Mouse (Mus musculus): Measurements from ENCODE around the gene Tmem209.

The Tmem209 gene

DNA sequence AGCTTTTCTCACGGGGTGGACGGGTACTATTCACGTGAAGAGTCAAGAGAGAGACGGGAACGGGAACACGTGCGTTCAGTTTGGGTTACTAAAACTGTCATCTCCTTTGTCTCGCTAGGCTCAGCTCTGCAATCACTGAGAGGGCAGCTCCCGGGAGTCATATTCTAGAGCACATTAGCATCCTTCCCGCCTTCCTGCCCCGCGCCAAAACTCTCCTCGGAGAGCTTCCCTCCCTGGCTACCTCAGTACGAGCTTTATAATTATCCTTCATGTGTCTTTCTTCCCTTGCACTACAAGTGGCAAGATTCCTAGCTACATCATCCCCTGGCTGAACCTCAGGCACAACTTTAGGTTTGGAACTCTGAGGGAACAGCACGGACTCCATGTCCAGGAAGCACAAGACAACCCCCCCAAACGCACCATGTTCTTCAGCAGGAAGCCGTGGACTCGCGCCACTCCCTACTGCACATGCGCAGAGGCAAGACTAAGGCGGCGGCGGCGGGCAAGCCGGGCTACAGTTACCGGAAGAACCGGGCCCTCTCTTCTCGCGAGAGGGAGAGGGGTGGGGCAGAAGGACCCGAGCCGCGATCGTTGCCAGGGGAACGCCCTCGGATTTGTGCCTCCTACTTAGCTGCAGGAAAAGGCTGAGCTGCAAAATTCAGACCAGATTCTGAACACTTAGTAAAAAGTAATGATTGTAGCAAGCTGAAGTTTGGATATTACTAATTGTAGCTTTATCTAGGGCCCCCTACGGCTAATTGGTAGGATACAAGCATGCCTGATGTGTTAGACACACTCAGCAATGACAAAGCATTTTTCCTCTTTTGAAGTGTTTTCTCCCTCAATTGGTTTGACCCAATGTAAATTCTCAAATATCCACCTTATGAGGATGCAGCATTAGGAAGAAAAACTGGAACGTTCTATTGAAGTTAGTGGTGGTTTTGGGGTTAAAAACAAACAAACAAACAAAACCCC, at the start of gene Tmem209, which contains the start of gene Ssmem1:
Gene Tmem209 (minus strand): TSS at position 519 of the 975 bp plus-strand sequence.
Gene Ssmem1 (plus strand): TSS at position 585 of the 975 bp plus-strand sequence.
- peak; percentile 96 for DNase-seq (ENCODE audit: low read depth, low spot score)

DNA sequence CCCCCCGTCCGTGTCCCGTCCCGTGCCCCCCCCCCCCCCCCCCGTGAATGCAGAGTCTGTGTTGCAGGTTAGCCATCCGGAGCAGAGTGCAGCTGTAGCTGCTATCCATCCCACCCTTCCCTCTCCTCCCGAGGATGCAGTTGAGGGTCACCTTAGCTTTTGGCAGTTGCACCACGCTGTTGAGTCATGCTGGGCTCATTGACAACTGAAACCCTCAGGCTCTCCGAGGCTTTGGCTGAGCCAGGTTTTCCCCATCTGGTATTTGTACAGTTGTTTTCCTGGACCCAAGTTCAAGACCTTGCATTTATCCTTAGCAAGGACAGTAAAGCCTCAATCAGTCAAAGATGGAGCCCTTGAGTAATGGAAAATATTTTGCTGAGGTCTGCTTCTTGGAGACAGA, 46.5 kb upstream of the Tmem209 start:
- DNase-seq (ENCODE audit: low read depth, low spot score) = no peak

DNA sequence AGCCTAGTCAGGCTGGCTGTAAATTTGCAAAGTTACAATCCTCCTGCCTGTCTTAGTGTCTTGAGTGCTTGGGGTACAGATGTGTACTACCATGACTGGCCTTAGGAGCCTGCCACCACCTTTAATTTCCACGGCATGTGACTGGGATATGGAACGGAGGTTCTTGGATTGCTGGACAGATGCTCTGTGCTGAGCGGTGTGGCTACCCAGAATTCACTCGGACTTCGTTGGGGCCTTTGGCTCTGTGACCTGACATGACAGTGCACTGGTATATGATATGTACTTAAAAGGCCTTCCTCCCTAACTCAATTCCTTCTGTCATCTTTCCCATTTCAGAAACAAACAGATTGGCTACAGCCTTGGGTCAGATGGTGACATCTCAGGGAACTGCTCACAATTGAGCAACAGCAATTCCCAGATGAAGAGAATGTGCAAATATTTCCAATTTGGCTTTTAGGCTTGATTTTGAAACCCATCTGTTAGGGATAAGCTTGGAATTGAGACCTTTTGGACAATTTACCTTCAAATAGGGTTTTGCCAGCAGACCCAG, 45.1 kb upstream of the Tmem209 start:
- no peak for DNase-seq (ENCODE audit: low read depth, low spot score)

DNA sequence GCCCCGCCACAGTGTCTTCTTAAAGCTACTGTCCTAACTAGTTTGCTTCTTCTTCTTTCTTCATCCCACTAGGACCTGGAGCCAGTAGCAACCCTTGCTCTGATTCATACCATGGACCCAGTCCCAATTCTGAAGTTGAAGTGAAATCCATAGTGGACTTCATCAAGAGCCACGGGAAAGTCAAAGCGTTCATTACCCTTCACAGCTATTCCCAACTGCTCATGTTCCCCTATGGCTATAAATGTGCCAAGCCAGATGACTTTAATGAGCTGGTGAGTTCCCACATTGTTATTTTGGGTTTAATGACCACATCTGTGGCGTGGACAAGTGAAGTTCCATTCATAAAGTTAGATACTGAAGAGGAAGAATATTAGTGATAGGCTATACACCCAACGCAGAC, 44.5 kb upstream of the Tmem209 start:
- DNase-seq (ENCODE audit: low read depth, low spot score) = no peak

DNA sequence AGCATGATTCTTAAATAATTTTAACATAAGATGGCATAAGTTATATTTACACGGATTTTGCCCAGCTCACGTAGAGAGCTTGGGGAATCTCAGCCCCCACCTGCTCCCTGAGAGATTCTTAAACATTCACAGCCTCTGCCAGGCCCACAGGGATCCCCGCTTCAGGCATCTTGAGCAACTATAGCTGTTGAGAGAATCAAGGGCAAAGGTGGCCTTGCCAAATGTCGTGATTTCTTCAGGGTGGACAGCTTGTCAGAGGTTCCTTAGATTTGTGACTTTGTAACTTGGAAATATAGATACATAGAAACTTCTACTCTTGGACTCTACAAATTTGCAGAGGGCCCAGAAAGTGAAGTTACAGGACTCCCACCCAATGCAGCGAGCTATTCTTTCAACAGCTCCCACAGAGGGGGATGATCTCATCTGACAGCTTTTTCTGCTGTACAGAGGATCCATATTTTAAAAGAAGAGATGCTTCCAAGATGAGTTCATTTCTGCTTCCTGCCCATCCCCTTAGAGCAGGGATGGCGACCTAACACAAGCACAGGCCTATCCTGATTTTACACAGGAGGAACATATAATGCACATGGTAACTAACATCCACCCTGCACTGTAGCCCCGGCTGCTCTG, 43.9 kb upstream of the Tmem209 start:
- DNase-seq (ENCODE audit: low read depth, low spot score) = no peak

DNA sequence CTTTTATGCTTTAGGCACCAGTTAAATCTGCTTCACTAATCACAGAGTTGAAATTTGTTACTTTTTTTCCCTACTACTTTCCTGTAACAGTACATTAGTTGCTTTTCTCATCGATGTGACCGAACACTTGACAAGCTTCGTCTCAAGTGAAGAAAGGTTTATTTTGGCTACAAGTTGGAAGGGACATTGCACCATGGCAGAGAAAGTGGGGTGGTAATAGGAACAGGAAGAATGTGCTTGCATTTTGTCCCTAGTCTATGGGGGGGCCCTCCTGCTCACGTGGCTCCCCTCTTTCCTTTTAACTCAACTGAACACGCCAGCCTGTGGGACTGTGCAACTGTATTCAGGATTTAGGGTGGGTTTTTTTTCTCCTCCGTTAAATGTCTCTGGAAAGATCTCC, 43.0 kb upstream of the Tmem209 start:
- DNase-seq (ENCODE audit: low read depth, low spot score) = no peak

DNA sequence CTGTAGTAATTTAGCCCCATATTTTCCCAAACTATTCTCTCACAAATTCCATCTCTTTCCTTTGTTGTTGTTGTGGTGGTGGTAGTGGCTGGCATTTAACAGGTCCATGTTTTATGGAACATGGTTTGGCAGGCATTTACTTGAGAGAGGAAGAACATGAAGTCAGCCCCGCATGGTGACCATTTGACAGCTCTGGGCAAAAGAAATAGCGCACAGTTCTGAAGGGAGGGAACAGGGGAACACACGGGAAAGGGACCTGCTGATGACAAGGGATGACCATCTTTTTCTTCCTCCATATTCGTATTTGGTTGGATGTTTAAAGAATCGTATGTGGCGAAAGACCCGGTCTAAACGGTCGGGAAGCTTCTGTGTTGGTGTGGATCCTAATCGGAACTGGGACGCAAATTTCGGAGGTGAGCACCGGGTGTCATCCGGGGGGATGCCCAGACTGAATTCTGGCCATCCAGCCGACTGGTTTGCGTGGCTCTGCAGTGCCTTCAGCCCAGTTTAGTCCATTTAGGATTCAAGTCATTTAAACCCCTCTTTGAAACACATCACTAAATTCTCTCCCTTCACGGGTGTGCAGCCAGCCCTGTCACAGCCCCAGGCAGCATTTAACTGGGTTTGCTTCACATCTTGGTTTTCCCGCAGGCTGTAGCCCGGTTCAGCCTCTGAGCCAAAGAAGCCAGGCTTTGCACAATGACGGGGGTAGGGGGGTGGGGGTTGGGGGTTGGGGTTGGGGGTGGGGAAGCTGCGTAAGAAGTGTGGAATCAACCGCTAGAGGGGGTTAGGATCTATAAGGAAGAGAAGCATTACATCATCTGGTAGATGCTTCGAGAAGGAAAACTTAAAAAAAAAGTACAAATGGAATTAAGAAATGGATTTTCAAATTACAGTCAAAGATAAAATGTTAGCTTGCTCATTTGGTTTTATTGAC, 42.3 kb upstream of the Tmem209 start:
- DNase-seq (ENCODE audit: low read depth, low spot score) = no peak

DNA sequence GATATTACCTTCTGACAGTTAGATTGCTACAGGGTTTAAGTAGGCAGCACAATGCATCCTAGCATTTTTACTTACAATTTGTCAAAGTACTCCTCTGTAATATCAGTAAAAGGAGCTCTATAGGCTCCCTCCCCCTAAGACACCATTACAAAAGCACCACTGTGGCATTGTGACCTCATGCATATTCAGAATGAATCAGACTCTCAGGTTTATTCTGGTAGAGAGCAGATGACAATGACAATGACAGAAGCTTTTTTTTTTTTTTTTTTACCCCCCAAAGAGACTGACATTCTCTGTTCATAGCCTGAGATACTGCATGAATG, 41.6 kb upstream of the Tmem209 start:
- DNase-seq (ENCODE audit: low read depth, low spot score) = no peak

DNA sequence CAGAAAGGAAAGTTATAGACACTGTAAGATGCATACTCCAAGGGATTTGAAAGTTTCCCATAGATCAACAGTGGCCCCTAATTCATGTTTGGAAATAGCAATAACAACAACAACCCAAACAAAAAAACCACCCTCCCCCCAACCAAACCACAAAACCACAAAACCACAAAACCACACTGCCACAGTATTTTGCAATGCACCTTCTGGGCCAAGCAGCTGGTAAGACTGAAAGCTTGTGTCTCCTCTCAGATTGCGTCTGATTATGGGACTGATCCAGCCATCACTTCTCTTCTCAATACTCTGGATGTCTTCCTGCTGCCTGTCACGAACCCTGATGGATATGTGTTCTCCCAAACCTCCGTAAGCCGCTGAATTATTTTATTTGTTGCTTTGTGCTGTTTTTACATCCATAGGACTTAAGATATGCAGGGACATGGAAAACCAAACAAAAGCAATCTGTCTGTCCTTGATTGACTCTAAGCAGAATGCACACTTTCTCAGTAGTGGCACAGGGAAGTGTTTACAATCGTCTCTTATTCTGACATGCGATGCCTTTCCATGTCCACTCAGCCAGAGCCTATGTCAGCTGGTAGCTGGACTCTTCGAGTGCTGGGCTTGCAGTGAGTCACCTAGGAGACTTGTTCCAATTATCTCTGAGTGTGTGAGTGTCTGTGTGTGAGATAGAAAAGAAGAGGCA, 41.1 kb upstream of the Tmem209 start:
- no peak for DNase-seq (ENCODE audit: low read depth, low spot score)

DNA sequence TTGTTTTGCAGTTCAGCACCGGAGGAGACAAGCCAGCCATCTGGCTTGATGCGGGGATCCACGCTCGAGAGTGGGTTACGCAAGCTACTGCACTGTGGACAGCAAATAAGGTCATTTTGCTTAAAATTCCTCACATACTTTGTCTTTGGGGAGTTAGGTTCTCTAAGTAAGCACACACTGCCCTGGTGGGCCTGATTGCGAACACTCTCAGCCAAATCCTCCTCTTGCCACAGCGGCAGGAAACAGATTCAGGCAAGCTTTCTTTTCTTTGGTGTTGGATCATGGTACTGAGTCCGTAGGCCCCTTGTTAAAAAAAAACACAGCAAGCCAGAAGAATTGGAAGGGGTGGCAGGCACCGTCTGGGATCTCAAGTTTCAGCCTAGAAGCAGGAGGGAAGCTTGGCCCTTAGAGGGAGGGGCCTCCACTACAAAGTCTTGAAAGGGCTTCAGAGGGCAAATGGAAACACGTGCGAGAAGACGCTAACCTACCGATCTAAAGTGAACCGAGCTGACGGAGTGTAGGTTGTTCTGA, 39.7 kb upstream of the Tmem209 start:
- no peak for DNase-seq (ENCODE audit: low read depth, low spot score)

DNA sequence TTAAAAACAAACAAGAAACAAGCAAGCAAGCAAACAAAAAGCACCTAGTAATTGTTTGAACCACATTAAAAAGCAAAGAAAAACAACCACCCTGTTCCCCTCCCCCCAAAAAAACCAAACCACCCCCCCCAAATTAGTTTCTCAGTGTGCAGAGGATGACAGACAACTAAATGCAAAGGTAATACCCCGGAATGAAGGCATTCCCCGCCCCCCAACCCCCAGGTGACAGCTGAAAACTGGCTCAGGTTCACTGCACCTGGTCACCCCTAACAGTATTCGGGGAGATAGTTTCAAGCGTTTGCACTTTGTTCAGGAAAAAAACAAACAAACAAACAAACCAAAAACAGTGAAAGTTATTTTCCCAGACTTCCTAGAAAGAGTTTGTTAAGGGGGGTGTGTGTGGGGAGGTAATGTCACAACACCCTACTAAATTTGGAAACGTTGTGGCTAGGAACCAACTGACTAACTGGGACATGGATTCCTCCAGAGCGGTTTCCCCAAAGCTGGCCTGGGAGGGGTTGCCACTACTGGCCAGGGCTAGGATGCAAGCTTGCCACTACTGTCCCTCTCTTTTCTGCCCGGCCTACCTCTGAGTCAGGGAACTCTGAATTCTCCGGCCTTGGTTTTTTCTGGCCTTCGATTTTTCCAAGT, 38.2 kb upstream of the Tmem209 start:
- no peak for DNase-seq (ENCODE audit: low read depth, low spot score)

DNA sequence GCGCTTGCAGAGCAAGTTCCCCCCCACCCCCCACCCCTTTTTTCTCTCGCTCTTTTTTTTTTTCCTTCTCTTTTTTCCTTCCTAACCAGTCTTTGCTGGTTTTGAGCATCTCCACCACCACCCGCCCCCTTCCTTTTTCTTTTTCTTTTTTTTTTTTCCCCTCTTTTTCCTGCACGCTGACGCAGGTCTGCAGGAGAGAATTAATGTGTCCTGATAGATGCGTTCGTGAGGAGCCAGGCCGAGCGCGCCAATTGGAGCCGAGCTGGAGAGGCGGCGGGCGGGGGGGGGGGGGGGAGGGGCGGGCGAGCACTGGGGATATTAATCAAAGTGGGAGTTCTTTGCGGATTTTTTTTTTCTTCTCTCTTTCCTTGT, 37.7 kb upstream of the Tmem209 start:
- DNase-seq (ENCODE audit: low read depth, low spot score) = no peak

DNA sequence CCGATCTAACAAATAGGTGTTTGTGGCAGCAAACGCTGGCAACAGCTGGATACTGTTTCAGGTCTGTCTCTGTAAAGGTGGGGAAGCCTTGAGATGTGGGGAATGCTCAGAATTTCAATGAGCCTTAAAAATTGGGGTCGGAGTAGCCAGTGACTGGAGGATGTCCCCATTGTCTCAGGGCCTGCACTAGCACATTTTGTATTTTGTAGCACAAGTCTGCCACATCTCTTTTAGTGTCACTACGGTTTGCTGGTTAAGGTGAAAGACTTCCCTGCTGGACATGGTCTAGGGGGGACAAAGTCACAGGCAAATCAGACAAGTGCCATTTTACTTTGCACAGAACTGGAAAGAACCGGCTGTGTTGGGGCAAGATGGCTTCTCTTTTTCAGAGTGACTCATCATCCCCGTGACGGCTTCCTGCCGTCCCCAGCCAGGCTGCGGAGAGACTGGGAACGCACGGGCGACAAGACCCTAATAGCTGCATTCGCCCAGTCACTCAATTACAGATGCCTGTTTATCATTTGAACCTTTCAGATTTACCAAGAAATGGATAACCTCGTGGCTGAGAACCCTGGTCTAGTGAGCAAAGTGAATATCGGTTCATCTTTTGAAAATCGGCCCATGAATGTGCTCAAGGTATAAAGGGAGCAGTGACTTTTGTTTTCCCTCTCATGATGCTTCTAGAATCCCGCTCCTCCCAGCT, 37.1 kb upstream of the Tmem209 start:
- no peak for DNase-seq (ENCODE audit: low read depth, low spot score)

DNA sequence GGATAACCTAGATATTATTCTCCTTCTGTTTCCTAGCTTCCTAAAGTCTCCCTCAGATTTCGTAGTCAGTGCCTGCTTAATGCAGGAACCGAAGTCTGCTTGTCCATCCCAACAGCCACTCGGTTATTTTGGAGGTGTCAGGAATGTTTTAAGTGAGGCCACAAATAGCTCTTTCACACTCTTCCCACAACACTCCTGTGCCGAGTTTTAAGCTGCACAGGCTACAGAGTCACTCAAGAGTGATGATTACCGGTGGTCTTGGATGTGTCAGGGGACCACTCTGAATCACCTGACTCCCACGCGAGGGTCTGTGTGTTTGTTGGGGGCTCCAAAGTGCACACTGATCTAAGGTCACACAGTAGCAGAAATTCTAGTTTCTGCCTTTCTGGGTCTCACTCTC, 36.1 kb upstream of the Tmem209 start:
- no peak for DNase-seq (ENCODE audit: low read depth, low spot score)

DNA sequence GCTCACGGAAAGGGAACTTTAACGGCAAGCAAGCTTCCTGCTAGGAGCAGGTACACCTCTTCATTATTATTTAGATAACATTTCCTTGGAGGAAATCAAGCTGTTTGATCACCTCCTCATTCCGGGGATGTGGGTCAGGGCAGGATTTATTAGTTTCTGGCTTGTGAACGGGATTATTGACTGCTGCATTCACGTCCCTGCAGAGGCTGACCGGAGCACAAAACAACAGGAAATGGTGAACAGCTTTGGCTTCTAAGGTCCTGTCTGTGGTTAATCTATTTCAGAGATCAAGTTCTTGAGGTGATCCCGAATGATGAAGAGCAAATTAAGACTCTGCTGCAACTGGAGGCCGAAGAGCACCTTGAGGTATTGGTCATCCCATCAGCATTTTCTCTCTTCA, 34.3 kb upstream of the Tmem209 start:
- no peak for DNase-seq (ENCODE audit: low read depth, low spot score)

DNA sequence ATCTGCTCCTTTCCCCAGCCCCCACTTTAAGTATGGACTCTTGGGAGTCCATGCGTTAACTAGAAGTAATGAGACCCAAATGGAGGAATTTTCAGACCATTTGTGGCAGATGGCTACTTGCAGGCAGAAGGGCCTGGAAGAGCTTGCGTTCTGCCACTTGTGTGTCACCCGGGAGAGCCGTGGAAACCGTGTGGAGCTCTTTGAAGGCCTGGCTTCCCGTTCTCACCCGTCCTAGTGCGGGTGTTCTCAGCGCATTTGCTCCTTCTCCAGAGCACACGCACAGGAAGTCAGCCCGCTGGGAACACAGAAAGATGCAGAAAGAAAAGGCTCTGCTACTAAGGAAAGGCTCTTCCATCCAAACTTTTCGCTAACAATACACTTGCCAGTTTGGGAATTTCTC, 33.5 kb upstream of the Tmem209 start:
- no peak for DNase-seq (ENCODE audit: low read depth, low spot score)

DNA sequence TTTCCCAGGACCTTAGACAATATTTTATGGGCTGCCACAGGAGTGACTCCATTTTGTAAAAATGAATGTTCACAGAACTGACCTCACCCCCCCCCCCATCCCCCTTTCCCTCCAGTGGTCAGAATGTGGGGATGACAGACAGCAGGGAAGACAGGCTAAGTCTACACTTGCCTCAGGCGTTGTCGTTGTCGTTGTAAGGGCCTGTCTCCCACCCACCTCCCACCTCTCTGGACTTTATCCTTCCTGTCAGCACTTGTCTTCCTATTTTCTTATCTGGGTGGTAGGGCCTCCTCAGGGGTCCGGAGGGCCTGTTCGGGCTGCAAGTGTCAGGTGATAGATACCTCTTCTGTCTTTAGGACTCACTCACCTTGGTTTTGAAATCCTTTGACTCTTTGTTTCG, 32.7 kb upstream of the Tmem209 start:
- DNase-seq (ENCODE audit: low read depth, low spot score) = no peak

DNA sequence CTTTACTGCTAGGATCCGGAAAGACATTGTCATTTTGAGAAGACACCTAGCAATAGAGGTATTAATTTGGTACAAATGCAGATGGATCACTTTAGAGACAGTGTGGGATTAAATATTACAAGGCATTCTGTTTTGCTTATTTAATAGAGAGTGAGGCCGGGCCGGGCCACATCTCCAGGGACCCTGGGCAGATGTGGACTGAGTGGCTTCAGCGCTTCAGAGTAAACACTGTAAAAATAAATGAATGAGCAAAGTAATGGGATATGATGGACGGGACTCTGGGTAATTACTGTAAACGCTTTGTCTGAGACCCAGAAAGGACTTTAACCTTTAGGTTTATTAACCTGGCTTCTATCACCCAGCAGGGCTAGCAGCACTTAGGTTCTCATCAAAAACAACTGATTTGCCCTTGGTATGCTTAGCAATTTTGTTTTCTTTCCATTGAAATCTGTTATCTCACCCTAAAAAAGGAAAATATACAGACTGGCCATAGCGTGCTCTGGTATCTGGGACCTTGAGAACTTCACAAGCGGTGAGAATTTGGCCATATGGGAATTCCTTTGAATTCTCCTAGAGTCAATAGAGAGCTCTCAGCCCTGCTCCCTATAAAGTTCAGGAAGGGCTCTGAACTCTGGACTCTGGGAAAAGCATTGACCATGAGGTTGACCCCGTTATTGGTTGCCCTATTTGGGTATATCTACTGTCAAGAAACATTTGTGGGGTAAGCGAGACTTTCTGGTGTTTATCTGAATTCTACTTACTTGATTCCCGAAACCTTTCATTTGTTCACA, 31.6 kb upstream of the Tmem209 start, which contains the start of gene Cpa2:
Gene Cpa2 (plus strand): TSS at position 574 of the 791 bp plus-strand sequence.
- DNase-seq (ENCODE audit: low read depth, low spot score) = no peak

DNA sequence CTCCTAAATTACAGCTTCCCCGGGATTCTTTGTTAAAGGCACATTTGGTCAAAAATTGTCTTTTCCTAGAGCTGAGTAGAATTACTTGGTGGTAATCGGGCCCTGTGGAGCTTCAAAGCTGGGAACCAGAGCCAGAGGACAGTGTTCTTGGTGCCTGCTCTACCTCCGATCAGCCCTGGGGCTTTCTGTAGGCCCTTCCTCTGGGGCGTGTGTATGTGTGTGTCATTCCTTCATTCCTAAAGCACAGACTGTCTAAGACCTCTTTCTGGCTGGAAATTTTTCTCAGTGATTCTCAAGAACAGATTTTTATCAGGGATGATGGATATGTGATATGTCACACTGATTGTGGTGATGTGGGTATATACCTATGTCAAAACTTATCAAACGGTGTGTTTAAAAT, 29.2 kb upstream of the Tmem209 start:
- no peak for DNase-seq (ENCODE audit: low read depth, low spot score)

All from retina, adult 2 months (tissue).